In the genomic region with DNA sequence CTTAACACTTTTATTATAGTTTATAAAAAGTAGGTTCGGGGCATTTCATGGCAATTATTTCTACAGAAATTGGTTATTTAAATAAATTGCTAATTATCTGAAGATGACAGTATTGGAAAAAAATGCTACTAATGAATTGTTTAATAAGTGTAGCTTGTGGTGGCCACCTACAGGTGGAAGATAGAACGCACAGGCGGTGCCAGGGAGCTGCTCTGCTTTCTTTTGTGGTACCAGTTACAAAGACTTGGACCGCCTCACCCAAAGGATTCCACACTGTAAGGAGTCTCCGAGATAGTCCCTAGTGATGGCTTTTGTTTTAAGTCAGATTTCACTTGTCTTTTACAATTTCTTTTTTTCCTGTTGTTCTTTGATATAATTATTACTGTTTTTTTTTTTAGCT, we compare ENCODE assay signal across 8 mouse cellular contexts.
DNase-seq lines count a peak whose midpoint lies in the region; ATAC-seq and TF ChIP-seq lines count a peak whose summit lies in the region.

No protein-coding gene starts in this region.

- DNase-seq in cerebellum, adult 18-20 months: peak; percentile 3 to 5
- no peak for DNase-seq in cerebellum, adult 9-10 months
- DNase-seq in kidney, postnatal 4 days: peak; percentile 17 to 23
- no peak for DNase-seq in kidney, adult 18-20 months
- DNase-seq in adrenal gland, postnatal 25 days: peak; percentile 16
- peak; percentile 8 to 18 for DNase-seq in left cerebral cortex, postnatal 25 days (ENCODE audit: low spot score in 2 of 2)
- DNase-seq in urinary bladder, postnatal 10 days (ENCODE audit: low spot score): no peak
- no peak for DNase-seq in liver, postnatal 0 days

- H3K4me3 ChIP-seq in liver, postnatal 0 days (ENCODE audit: low read depth, low read length): no peak overlapping the region

- H3K9ac ChIP-seq in liver, postnatal 0 days (replicated peaks): no peak overlapping the region

- H3K36me3 ChIP-seq in liver, postnatal 0 days (replicated peaks; ENCODE audit: insufficient read depth, low read length): no peaks in the 10 kb centered on the region

- no peak overlapping the region for H3K4me2 ChIP-seq in liver, postnatal 0 days (ENCODE audit: low read depth, low read length)

- WGBS in liver, postnatal 0 days (ENCODE audit: insufficient replicate concordance): 50% methylated on average over 5 of the region's 5 CpGs

- TF ChIP-seq CTCF in liver, postnatal 0 days (IDR thresholded peaks at IDR 0.05; ENCODE audit: low read depth): no peak

- no peaks in the 10 kb centered on the region for H3K27me3 ChIP-seq in liver, postnatal 0 days (ENCODE audit: insufficient read depth, low read length)

- H3K4me1 ChIP-seq in liver, postnatal 0 days (ENCODE audit: insufficient read depth): no peaks in the 10 kb centered on the region

- no peaks in the 10 kb centered on the region for H3K9me3 ChIP-seq in liver, postnatal 0 days (ENCODE audit: low read length)

- ATAC-seq in liver, postnatal 0 days: no peak

- intact Hi-C loops in left cerebral cortex, postnatal 25 days (cut with DNase I): no loop called here

- no peak overlapping the region for H3K27ac ChIP-seq in liver, postnatal 0 days (ENCODE audit: low read depth)

- TF ChIP-seq EP300 in liver, postnatal 0 days (IDR thresholded peaks at IDR 0.05; ENCODE audit: low read depth): no peak

Comparison
In these comparisons a context has a peak if more than half of its experiments do, and no peak if none do; other contexts are left out.
1. DNase-seq: peak in cerebellum, adult 18-20 months (2 of 2), kidney, postnatal 4 days (2 of 2), adrenal gland, postnatal 25 days (single experiment) and left cerebral cortex, postnatal 25 days (2 of 2); none in cerebellum, adult 9-10 months (single experiment), kidney, adult 18-20 months (single experiment), urinary bladder, postnatal 10 days (single experiment) and liver, postnatal 0 days (single experiment).